Mouse (Mus musculus) embryo, embryonic 10.5 days (tissue): ENCODE measurements around the gene Vmn1r219.
A peak's percentile ranks its signal among the peaks of the same experiment; 100 is the strongest.
"Not testable (repeated sequence)": the region's sequence is repeated elsewhere in the genome, so short reads cannot be mapped to it uniquely, and the experiment has no call there.

Experiments
- DNase-seq: peaks from one replicate; pipeline ENCODE4 v3.0.0-alpha.2; 2015; ENCODE audit warnings: low spot score

Gene Vmn1r219

GRCm38 (mm10) chr13:23159012-23159411 lies at the start of gene Vmn1r219:
Gene Vmn1r219, plus strand, starts transcription at chr13:23159312.
- no peak for DNase-seq

- DNase-seq: not testable (repeated sequence)
These were observed 41.0 kb upstream of the Vmn1r219 start, which contains the start of gene Vmn1r217 for GRCm38 (mm10) chr13:23118126-23118525. Gene Vmn1r217, minus strand, starts transcription at chr13:23118226.

GRCm38 (mm10) chr13:23120611-23121010 lies 38.5 kb upstream of the Vmn1r219 start:
- no peak for DNase-seq

GRCm38 (mm10) chr13:23133099-23133498 lies 26.0 kb upstream of the Vmn1r219 start, which contains the start of gene Vmn1r218:
Gene Vmn1r218, plus strand, starts transcription at chr13:23133155.
- no peak for DNase-seq

- no peak for DNase-seq
These were observed 25.6 kb upstream of the Vmn1r219 start for GRCm38 (mm10) chr13:23133501-23133900.

- no peak for DNase-seq
These were observed 20.2 kb upstream of the Vmn1r219 start for GRCm38 (mm10) chr13:23138880-23139279.

- peak; percentile 2 for DNase-seq
These were observed 1.3 kb upstream of the Vmn1r219 start for GRCm38 (mm10) chr13:23157848-23158247.

- not testable (repeated sequence) for DNase-seq
These were observed 7.4 kb downstream of the Vmn1r219 start for GRCm38 (mm10) chr13:23166471-23166870.

- DNase-seq: no peak
These were observed 28.8 kb downstream of the Vmn1r219 start, which contains the start of gene Vmn1r220 for GRCm38 (mm10) chr13:23187875-23188274. Gene Vmn1r220, minus strand, starts transcription at chr13:23187975.

- not testable (repeated sequence) for DNase-seq
These were observed 44.8 kb downstream of the Vmn1r219 start for GRCm38 (mm10) chr13:23203885-23204284.

GRCm38 (mm10) chr13:23213827-23214226 lies 54.7 kb downstream of the Vmn1r219 start, which contains the start of gene Vmn1r221:
Gene Vmn1r221, plus strand, starts transcription at chr13:23214127.
- DNase-seq: not testable (repeated sequence)
